Mouse (Mus musculus): ENCODE data around the gene Rasa1.

GRCm38 (mm10) chr13:85288843-85289713 lies at the start of gene Rasa1:
- no peak for TF ChIP-seq MAX (IDR thresholded peaks at IDR 0.05; ENCODE audit: low read length)
- TF ChIP-seq CTCF (conservative IDR thresholded peaks at IDR 0.05 in 1 of 2, IDR thresholded peaks at IDR 0.05 in 1 of 2; ENCODE audit: low read depth in 2 of 2, low read length in 2 of 2): no peak
- no peak for TF ChIP-seq USF2 (conservative IDR thresholded peaks at IDR 0.05; ENCODE audit: low read depth, low read length)
- TF ChIP-seq POLR2A (IDR thresholded peaks at IDR 0.05; ENCODE audit: low read depth, low read length): peak; percentile 89
